Mouse (Mus musculus) spleen, adult 2 months (tissue): ENCODE results near the gene Ccdc86.

Experiments
- CTCF ChIP-seq: fragments of 200-500 bp; IDR thresholded peaks from 2 replicates; pipeline ENCODE4 v1.5.1; 2011; ENCODE audit warnings: mild to moderate bottlenecking, inconsistent platforms; ENCODE audit not compliant: insufficient read depth, insufficient read length, insufficient replicate concordance; ENCODE audit errors: extremely low read depth
- POLR2A ChIP-seq: fragments of 200-500 bp; IDR thresholded peaks from 2 replicates; pipeline ENCODE4 v1.6.1; 2011; ENCODE audit warnings: low read depth, low read length, inconsistent platforms

DNA sequence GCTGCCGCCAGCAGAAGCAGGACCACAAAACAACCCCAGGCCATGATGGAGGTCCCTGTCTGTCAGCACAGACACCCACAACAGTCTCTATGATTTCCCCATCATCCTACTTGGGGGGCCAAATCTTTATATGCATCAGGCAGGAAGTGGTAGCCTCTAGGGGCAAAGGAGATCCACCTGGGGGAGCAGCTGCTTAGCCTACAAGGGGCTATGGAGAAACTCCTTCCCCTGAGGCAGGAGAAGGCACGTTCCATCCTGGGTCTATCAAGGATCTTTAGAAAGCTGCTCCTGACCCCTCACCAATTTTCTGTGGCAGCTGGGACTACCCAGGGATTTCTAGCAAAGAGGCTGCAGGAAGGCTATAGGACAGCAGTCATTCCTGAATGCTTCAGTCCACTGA, 28.5 kb downstream of the Ccdc86 start, which contains the start of gene Zp1:
- TF ChIP-seq CTCF (no peak), POLR2A (no peak)
